Mouse (Mus musculus) erythroid progenitor cell, adult 5-6 weeks (primary cell): ENCODE data around the gene Als2cr12. TPM values are rescaled to one million over a fixed set of nuclear protein-coding genes. Genes with fewer than 3 reads are reported as not detected.
"Not testable (repeated sequence)": the region's sequence is repeated elsewhere in the genome, so short reads cannot be mapped to it uniquely, and the experiment has no call there.

Experiments
- ATAC-seq: replicated peaks from 2 replicates; pipeline ENCODE4 v1.8.0; 2016; ENCODE audit warnings: moderate number of reproducible peaks, mild to moderate bottlenecking, moderate TSS enrichment, inconsistent platforms; ENCODE audit not compliant: poor library complexity, low FRiP score, severe bottlenecking
- total RNA-seq, 2 experiments: library from RNA; stranded (forward) in 1 of 2; stranded (reverse) in 1 of 2; fragments of 150-400 nt in 1 of 2; fragments of 186-747, 209-891 nt in 1 of 2; gene quantifications; 2 replicates each; pipeline versions ENCODE4 v1.2.3 to v1.2.4; 2015 to 2017; ENCODE audit warnings: low replicate concordance in 2 of 2

Als2cr12 gene
- total RNA-seq (2015; ENCODE audit: low replicate concordance) (not detected in 2 replicates), total RNA-seq (2017; ENCODE audit: low replicate concordance) (not detected in 2 replicates)

DNA sequence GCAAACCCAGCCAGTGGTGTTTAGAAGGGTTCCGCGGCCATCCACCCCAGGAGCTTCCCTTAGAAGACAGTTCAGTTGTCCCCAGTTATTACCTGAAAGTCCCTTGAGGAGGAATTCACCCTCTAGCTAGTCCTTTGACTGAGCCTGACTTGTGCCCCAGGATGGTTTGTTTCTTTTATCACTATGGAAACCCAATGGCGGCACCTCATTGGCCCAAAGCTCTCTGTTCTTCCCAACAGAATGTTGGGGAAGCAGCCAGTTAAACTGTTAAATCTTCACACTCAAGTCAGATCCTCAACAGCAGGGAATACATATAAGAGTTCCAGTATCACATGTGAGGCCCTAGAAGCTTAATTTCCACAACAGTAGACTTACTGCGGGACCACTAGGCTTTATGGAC lies at the start of gene Als2cr12:
Gene Als2cr12 (minus strand): TSS at position 180 of the 400 bp plus-strand sequence.
- ATAC-seq: not testable (repeated sequence)

- ATAC-seq: no peak
Observed at GRCm38 (mm10) chr1:58744645-58745044, 48.9 kb upstream of the Als2cr12 start.

DNA sequence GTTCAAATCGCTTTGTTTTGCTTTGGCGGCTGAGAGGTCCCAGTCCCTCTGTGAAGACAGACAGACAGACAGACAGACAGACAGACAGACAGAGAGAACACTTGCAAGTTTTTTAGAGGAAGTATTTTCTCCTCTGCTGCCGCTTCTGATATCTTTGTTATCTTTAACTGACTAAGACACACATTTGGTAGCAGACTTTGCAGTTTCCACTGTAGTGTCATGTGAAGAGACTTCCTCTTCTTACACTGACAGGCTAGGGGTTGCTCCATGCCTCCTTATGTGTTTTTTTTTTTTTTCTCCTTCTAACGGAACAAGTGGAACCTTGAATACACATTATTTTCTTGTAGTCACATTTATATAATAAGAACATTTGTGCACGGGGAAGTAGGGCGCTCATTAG lies 47.5 kb upstream of the Als2cr12 start:
- ATAC-seq: no peak

DNA sequence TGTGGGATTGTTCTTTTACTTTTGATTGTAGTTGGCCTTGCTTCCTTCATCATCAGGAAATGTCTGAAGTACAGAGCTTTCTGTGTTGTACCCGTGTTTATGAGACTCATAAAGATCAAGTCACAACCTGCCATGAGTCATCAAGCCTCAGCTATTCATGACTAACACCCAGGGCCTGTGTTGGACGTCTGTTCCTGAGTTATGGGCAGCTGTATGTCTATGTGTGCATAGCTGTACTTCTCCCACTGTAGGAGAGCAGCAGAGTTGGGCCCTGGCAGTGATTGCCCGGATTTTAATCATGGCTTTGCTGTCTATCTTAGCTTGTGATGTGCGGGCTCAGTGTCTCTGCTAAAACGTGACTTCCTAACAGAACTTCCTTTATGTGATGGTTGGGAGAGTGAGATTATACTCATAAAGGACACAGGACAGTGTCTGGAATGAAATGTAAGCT lies 46.8 kb upstream of the Als2cr12 start:
- no peak for ATAC-seq

GRCm38 (mm10) chr1:58739529-58739928 lies 43.7 kb upstream of the Als2cr12 start:
- no peak for ATAC-seq

GRCm38 (mm10) chr1:58736968-58737367 lies 41.2 kb upstream of the Als2cr12 start:
- no peak for ATAC-seq

- no peak for ATAC-seq
Observed at GRCm38 (mm10) chr1:58735962-58736361, 40.2 kb upstream of the Als2cr12 start.

- no peak for ATAC-seq
Observed at GRCm38 (mm10) chr1:58734043-58734920, 38.5 kb upstream of the Als2cr12 start.

DNA sequence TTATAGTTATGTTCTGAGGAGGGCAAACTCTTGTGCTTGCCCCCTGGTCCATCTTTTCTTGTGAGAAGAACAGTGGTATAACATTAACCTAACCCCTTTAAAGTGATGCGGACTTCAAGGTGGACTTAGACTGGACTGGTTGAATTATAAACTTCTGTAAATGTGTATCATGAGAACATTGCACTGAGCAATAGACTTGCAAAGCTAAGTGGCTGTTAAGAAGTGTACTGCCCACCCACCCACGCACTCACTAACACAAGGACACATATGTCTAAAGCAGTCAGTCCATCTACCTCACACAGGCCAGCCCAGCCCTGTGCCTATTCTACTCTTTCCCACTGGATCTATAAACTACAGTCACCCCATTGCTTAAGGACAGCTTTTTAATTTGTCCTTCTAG lies 37.8 kb upstream of the Als2cr12 start:
- ATAC-seq: no peak

DNA sequence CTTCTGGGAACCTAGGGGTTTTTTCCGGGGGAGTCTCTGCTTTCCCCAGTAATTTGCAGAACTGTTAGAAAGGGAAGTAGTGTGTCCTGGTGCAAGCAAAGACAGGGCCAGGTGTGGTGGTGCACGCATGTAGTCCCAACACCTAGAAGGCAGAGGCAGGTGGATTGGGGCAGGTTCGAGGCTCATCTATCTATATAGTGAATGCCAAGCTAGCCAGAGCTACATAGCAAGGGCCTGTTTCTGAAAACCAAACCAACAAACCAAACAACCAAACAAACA lies 32.7 kb upstream of the Als2cr12 start:
- ATAC-seq: no peak

DNA sequence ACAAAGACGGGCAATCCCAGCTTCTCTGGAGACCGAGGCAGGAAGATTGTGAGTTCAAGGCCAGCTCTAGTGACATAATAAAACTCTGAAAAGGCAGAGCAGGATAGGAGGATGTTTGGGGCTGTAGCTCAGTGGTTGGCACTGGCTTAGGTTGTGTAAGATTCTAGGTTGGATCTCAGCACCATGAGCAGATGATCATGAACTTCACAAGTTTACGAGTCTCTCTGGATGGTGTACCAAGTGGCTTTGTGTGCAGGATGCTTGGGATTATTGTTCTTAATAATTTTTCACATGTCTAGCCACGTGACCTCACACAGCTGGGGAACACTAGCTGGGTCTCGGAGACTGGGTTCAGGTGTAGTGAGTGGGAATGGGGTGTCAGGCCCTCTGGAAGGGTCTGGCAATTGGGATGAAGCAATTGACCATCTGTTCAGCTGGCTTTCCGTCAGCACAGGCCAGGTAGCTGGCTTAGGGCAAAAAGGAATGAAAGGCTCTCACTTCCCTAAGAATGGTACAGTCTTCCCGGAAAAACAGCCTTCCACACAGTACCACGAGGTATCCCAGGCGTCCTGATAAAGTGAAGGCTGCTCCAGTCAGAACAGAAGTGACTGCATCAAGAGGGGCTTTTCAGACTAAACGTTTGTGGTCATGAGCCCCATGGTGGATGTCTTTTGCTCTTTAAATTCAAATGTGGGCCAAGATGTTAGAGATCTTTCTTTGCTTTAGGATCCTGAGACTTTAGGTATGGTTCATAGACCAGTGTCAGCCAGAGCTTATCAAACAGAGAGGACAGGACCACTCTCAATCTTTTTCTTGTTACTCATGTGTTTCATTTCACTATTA lies 32.2 kb upstream of the Als2cr12 start:
- ATAC-seq: no peak

DNA sequence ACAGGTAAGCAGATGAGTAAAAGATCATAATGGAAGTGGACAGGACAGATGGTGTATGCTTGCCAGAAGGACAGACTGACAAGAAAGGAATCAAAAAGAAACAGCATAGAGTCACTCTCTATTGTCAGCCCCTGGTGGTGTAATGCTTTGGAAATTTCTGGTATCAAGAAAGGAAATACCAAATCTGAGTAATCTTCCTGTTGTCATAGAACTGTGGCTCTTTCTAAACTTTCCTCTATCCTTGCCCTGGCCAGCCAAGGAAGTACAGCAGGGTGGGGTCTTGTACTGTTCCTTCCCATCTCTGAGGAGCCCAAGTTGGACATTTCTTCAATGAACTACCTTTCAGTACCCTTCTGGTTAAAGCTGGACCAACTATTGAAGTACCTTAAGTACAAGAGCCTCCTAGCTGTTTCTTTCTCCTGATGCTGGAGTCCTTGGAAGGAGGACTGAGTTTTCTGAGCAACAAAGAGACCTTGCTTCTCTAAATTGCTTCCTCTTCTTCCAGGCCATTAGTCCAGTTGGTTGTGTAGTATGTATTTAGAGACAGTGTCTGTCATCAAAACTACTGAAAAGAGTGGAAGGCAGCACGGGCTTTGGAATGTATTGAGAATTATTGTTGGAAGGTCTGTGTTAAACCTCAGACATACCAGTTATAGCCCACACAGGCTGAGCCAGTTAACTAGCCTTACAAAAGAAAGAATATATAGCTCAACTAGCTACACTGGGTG lies 31.4 kb upstream of the Als2cr12 start:
- ATAC-seq: no peak

GRCm38 (mm10) chr1:58725767-58726166 lies 30.0 kb upstream of the Als2cr12 start:
- no peak for ATAC-seq

GRCm38 (mm10) chr1:58725095-58725494 lies 29.3 kb upstream of the Als2cr12 start:
- ATAC-seq: no peak

- no peak for ATAC-seq
Observed at GRCm38 (mm10) chr1:58724533-58724932, 28.7 kb upstream of the Als2cr12 start.

DNA sequence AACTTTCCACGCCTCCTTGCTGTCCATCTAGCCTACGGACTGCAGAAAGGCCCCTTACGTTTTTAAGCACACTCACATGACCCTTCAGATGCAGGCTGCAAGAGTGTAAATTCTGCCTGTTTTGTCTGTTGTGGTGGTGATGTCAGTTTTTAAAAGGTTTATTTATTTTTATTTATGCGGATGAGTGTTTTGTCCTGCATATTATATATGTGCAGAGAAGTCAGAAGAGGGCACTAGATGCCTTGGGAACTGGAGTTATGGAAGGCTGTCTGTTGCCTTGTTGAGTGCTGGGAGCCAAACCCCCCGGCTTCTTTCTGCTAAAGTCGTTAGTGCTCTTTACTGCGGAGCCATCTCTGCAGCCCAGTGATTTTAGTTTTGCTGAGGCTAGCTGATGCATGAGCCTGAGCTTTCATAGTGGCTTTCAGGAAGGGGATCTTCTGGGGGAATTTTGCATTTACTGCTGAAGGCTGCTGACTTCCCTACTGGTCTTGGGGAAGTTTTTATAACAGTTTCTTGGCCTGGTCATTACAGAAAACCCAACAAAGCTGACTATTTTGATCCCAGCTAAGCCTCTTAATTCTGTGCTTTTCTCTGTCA lies 28.1 kb upstream of the Als2cr12 start:
- ATAC-seq: no peak

DNA sequence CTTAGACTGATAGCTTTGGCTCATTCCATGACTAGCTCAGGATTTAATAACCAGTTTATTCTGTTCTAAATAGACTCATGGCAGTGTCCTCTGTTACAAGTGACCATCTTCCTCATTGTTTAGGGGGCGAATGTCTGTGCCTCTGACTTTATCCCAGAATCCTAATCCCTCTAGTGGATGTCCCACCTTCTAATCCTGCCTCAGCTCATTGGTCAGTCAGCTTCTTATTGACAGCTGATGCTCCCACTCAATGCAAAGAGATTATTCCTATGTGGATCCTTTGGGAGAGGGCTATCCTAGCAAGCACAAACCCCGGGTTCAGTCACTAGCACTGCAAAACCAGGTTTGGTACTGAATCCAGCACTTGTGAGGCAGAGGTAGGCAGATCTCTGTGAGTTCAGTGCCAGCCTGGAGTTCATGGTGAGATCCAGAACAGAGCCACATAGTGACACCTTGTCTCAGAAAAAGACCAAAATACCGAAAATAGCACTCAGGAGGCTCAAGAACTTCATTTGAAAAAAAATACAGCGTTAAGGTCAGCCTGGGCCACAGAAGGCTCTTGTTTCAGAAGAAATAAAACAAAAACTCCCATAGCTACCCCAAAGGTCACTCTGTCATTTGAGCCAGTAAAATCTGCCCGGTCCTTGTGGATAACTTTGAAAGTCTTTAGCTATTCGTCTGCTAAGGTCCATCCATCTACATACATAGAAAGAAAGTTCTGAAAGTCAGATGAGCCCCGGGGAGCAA lies 27.4 kb upstream of the Als2cr12 start:
- no peak for ATAC-seq

GRCm38 (mm10) chr1:58722115-58722938 lies 26.5 kb upstream of the Als2cr12 start:
- ATAC-seq: no peak
